Mouse (Mus musculus): ENCODE results near the gene Sh3kbp1.

DNA sequence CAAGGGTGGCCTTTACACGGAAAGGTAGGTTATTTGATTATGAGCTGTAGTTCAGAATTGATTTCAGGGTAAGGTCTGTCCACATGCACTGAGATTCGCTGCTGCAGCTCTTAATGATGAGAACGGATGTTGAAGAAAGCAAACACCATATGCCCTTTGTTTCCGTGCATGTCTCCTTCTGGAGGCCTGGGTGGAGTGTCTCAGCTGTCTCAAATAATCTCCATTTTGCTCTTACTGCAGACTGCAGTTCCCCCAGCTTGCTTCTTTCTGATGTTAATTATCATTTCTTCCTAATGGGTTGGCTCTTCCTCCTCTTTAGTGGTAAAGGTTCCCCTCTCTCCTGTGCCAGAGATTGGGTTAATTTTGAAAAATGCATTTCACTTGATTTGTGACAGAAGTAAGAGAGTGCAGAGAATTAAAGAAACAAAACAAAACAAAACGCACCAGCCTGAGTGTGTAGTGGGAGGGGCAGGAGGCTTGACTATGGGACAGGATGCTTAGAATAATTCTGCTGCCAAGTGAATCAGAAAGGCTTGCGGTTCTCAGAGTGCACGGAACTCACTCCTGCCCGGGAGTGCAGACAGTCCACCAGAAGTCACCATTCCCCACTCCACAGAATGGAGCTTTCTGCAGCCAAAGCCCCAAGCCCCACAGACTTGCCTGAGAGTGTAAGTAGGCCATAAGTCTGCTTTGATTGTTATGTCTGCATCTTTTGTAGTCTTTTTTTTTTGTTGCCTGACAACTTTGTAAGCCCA is 81.2 kb downstream of the Sh3kbp1 start:
- TF ChIP-seq POLR2A (IDR thresholded peaks at IDR 0.05; ENCODE audit: insufficient read depth, low read length) (no peak), CTCF (IDR thresholded peaks at IDR 0.05; ENCODE audit: low read depth, low read length) (no peak)

All from ES-Bruce4 (cell line).